Mouse (Mus musculus) thymus, adult 2 months (tissue): ENCODE data around the gene Spef1. TPM values are rescaled to one million over a fixed set of nuclear protein-coding genes. Genes with fewer than 3 reads are reported as not detected.

ENCODE experiments used
- DNase-seq: peaks from one replicate; pipeline ENCODE4 v3.0.0; 2021
- H3K27ac ChIP-seq: fragments of 200-500 bp; 2 replicates; pipeline ENCODE4 v1.5.1; 2012; ENCODE audit warnings: low read length, control low read depth; ENCODE audit not compliant: control insufficient read depth, insufficient read depth
- H3K27me3 ChIP-seq: fragments of 200-500 bp; 2 replicates; pipeline ENCODE4 v1.6.1; 2012; ENCODE audit warnings: mild to moderate bottlenecking, low read length, moderate library complexity, mixed read lengths; ENCODE audit not compliant: control insufficient read depth, insufficient read depth
- H3K36me3 ChIP-seq: fragments of 200-500 bp; 2 replicates; pipeline ENCODE4 v1.6.1; 2012; ENCODE audit warnings: mild to moderate bottlenecking, low read length, moderate library complexity; ENCODE audit not compliant: control insufficient read depth, insufficient read depth
- H3K4me1 ChIP-seq: fragments of 200-500 bp; replicated peaks from 2 replicates; pipeline ENCODE4 v1.6.1; 2012; ENCODE audit warnings: low read length; ENCODE audit not compliant: control insufficient read depth, insufficient read depth
- H3K4me3 ChIP-seq: fragments of 200-500 bp; 2 replicates; pipeline ENCODE4 v1.5.1; 2012; ENCODE audit warnings: mild to moderate bottlenecking, low read length, control low read depth, moderate library complexity; ENCODE audit not compliant: control insufficient read depth, insufficient read depth
- CTCF ChIP-seq: fragments of 200-500 bp; IDR thresholded peaks from 2 replicates; pipeline ENCODE4 v1.5.1; 2012; ENCODE audit warnings: mild to moderate bottlenecking, control low read depth, low read length, moderate library complexity, borderline replicate concordance; ENCODE audit not compliant: control insufficient read depth, poor library complexity, insufficient read depth; ENCODE audit errors: extremely low read depth
- POLR2A ChIP-seq: fragments of 200-500 bp; IDR thresholded peaks from 2 replicates; pipeline ENCODE4 v1.6.1; 2012; ENCODE audit warnings: mild to moderate bottlenecking, low read length, control low read depth, moderate library complexity; ENCODE audit not compliant: control insufficient read depth, poor library complexity, insufficient read depth; ENCODE audit errors: extremely low read depth
- WGBS: fragments of 180-500 bp; shearing (Covaris S2); methylation state at CpG from one replicate; pipeline ENCODE4 v1.1.7; 2018; 5-methylcytosine and 5-hydroxymethylcytosine counted together
- polyA plus RNA-seq: library from polyadenylated mRNA; depleted of rRNA; stranded (reverse); fragments of >200 nt; gene quantifications from 2 replicates; pipeline ENCODE4 v1.2.3, GENCODE M21; 2012

Gene Spef1
- polyA plus RNA-seq, 1 experiment = 8.7 TPM

- peaks cover 6% of the 10 kb centered on the region; the same call in 1 of the 2 replicates for H3K4me1 ChIP-seq
- DNase-seq = no peak
- no peaks in the 10 kb centered on the region; the same call in 1 of the 2 replicates for H3K27me3 ChIP-seq
- H3K4me3 ChIP-seq = no peak overlapping the region
- WGBS = 88% methylated on average over 9 of the region's 9 CpGs
- TF ChIP-seq POLR2A = no peak
- no peak for TF ChIP-seq CTCF
- no peak overlapping the region for H3K27ac ChIP-seq
- H3K36me3 ChIP-seq = no peaks in the 10 kb centered on the region
Measured at GRCm38 (mm10) chr2:131172322-131172721, 14.8 kb downstream of the Spef1 start.

- DNase-seq = peak; percentile 68
- Histone ChIP-seq H3K4me1 (peaks cover 6% of the 10 kb centered on the region; the same call in 1 of the 2 replicates), H3K27me3 (no peaks in the 10 kb centered on the region; the same call in 1 of the 2 replicates), H3K4me3 (peak overlapping the region; percentile 1; the same call in 1 of the 2 replicates), H3K36me3 (no peaks in the 10 kb centered on the region), H3K27ac (no peak overlapping the region)
- no peak for TF ChIP-seq POLR2A
- no peak for TF ChIP-seq CTCF
- 20% methylated on average over 43 of the region's 43 CpGs for WGBS
Measured at GRCm38 (mm10) chr2:131171401-131172104, 15.5 kb downstream of the Spef1 start.

GRCm38 (mm10) chr2:131170936-131171335, 16.1 kb downstream of the Spef1 start:
- Histone ChIP-seq H3K4me3 (no peak overlapping the region), H3K36me3 (no peaks in the 10 kb centered on the region), H3K27ac (no peak overlapping the region), H3K27me3 (no peaks in the 10 kb centered on the region; the same call in 1 of the 2 replicates), H3K4me1 (peaks cover 6% of the 10 kb centered on the region; the same call in 1 of the 2 replicates)
- TF ChIP-seq CTCF (no peak), POLR2A (no peak)
- WGBS = 55% methylated on average over 9 of the region's 9 CpGs
- DNase-seq = no peak

- Histone ChIP-seq H3K27me3 (no peaks in the 10 kb centered on the region; the same call in 1 of the 2 replicates), H3K27ac (no peak overlapping the region), H3K4me3 (no peak overlapping the region), H3K4me1 (peaks cover 4% of the 10 kb centered on the region; the same call in 1 of the 2 replicates), H3K36me3 (no peaks in the 10 kb centered on the region)
- WGBS = 89% methylated on average over 1 of the region's 1 CpGs
- no peak for DNase-seq
- TF ChIP-seq CTCF = no peak
- TF ChIP-seq POLR2A = no peak
Measured at GRCm38 (mm10) chr2:131168914-131169313, 18.2 kb downstream of the Spef1 start.

- Histone ChIP-seq H3K27me3 (no peaks in the 10 kb centered on the region; the same call in 1 of the 2 replicates), H3K4me1 (peaks cover 4% of the 10 kb centered on the region; the same call in 1 of the 2 replicates), H3K27ac (no peak overlapping the region), H3K36me3 (no peaks in the 10 kb centered on the region), H3K4me3 (no peak overlapping the region)
- no peak for TF ChIP-seq POLR2A
- TF ChIP-seq CTCF = no peak
- DNase-seq = no peak
- 84% methylated on average over 6 of the region's 6 CpGs for WGBS
Measured at GRCm38 (mm10) chr2:131167984-131168383, 19.1 kb downstream of the Spef1 start.

GRCm38 (mm10) chr2:131166172-131166571, 20.9 kb downstream of the Spef1 start:
- 97% methylated on average over 2 of the region's 2 CpGs for WGBS
- Histone ChIP-seq H3K27ac (no peak overlapping the region), H3K27me3 (no peaks in the 10 kb centered on the region), H3K36me3 (no peaks in the 10 kb centered on the region), H3K4me1 (0 out of 2 replicates have a peak, but pooled peaks cover under 1% of the 10 kb centered on the region), H3K4me3 (no peak overlapping the region)
- DNase-seq = no peak
- no peak for TF ChIP-seq POLR2A
- TF ChIP-seq CTCF = no peak
